Mouse (Mus musculus) erythroblast, adult 5-6 weeks (primary cell): ENCODE measurements around the gene Ulk4. TPM values are rescaled to one million over a fixed set of nuclear protein-coding genes. Genes with fewer than 3 reads are reported as not detected.

Source experiments
- ATAC-seq: replicated peaks from 2 replicates; pipeline ENCODE4 v1.8.0; 2016; ENCODE audit warnings: moderate number of reproducible peaks, mild to moderate bottlenecking, moderate TSS enrichment, inconsistent platforms; ENCODE audit not compliant: poor library complexity, low FRiP score, severe bottlenecking
- total RNA-seq, 2 experiments: library from RNA; stranded (forward) in 1 of 2; stranded (reverse) in 1 of 2; fragments of 150-400 nt in 1 of 2; fragments of 200-764, 138-1000 nt in 1 of 2; gene quantifications; 2 replicates each; pipeline versions ENCODE4 v1.2.3 to v1.2.4; 2015 to 2017; ENCODE audit warnings: low replicate concordance in 2 of 2

Ulk4 gene
- total RNA-seq, 2 experiments from 2014 or later = 0.34 TPM; not detected in 1

GRCm38 (mm10) chr9:120994223-120995155 lies 282.5 kb downstream of the Ulk4 start:
- ATAC-seq = no peak

- no peak for ATAC-seq
These were observed 284.0 kb downstream of the Ulk4 start for GRCm38 (mm10) chr9:120993004-120993403.

GRCm38 (mm10) chr9:120991801-120992200 lies 285.2 kb downstream of the Ulk4 start:
- no peak for ATAC-seq

- ATAC-seq = no peak
These were observed 286.9 kb downstream of the Ulk4 start for GRCm38 (mm10) chr9:120989806-120990700.

GRCm38 (mm10) chr9:120988088-120988487 lies 288.9 kb downstream of the Ulk4 start:
- ATAC-seq = no peak

GRCm38 (mm10) chr9:120986994-120987393 lies 290.0 kb downstream of the Ulk4 start:
- no peak for ATAC-seq

- no peak for ATAC-seq
These were observed 290.7 kb downstream of the Ulk4 start for GRCm38 (mm10) chr9:120986255-120986654.

GRCm38 (mm10) chr9:120985524-120985923 lies 291.5 kb downstream of the Ulk4 start:
- ATAC-seq = no peak

GRCm38 (mm10) chr9:120985009-120985408 lies 292.0 kb downstream of the Ulk4 start:
- ATAC-seq = no peak

GRCm38 (mm10) chr9:120984509-120984908 lies 292.5 kb downstream of the Ulk4 start:
- ATAC-seq = no peak

- ATAC-seq = no peak
These were observed 293.1 kb downstream of the Ulk4 start for GRCm38 (mm10) chr9:120983849-120984248.

GRCm38 (mm10) chr9:120981777-120982176 lies 295.2 kb downstream of the Ulk4 start:
- no peak for ATAC-seq

GRCm38 (mm10) chr9:120976856-120977255 lies 300.1 kb downstream of the Ulk4 start:
- ATAC-seq = no peak

- ATAC-seq = no peak
These were observed 300.8 kb downstream of the Ulk4 start for GRCm38 (mm10) chr9:120976158-120976557.

- no peak for ATAC-seq
These were observed 302.8 kb downstream of the Ulk4 start for GRCm38 (mm10) chr9:120974209-120974608.

GRCm38 (mm10) chr9:120973026-120973515 lies 303.9 kb downstream of the Ulk4 start:
- ATAC-seq = no peak

- no peak for ATAC-seq
These were observed 312.0 kb downstream of the Ulk4 start for GRCm38 (mm10) chr9:120965007-120965406.

- ATAC-seq = no peak
These were observed 312.8 kb downstream of the Ulk4 start for GRCm38 (mm10) chr9:120964224-120964623.

- no peak for ATAC-seq
These were observed 313.3 kb downstream of the Ulk4 start for GRCm38 (mm10) chr9:120963720-120964119.

GRCm38 (mm10) chr9:120963104-120963503 lies 313.9 kb downstream of the Ulk4 start:
- ATAC-seq = no peak
